Mouse (Mus musculus): ENCODE data around the gene Mknk1.

The Mknk1 gene

DNA sequence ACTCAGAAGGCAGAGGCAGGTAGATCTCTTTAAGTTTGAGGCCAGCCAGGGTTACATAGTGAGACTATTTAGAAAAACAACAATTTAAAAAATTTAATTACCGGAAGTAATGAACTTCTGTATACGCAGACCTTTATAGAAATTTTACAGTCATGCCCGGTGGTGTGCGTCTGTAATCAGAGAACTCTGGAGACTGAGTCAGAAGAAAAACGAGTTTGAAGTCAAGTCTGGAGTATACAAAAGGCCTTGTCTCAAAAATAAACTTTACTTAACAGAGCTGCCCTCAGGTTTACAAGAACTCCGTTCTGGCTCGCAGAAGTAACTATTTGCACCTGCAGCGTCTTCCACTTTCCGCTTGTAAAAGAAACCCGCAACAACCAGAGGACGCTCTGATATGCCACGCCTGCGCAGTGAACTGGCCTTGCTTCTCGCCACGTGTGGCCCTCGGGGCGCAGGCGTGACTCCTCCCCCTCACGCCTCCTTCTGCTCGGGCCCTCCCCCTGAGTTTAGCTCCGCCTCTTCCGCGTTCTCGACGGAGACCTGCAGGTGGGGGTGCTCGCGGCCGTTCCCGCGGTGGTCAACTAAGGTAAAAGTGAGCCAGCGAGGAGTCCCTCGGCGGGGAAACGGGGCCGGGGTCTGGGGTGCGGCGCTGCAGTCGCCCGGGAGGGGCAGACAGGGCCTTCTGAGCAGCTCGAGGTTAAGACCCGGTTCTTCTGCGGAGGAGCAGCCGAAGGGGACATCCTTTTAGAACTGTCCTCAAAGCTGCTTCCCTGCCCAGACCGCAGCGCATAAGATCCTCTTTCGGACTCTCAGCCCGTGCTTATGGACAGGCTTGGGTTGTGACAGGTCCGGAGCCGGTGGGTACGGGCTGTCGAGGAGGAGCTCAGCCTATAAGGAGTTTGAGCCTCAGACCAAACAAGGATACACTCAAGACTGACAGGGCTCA is at the start of gene Mknk1:
Gene Mknk1 (plus strand): TSS at position 503 of the 946 bp plus-strand sequence.
- peak; percentile 95 for DNase-seq (ENCODE audit: low read depth, low spot score)

DNA sequence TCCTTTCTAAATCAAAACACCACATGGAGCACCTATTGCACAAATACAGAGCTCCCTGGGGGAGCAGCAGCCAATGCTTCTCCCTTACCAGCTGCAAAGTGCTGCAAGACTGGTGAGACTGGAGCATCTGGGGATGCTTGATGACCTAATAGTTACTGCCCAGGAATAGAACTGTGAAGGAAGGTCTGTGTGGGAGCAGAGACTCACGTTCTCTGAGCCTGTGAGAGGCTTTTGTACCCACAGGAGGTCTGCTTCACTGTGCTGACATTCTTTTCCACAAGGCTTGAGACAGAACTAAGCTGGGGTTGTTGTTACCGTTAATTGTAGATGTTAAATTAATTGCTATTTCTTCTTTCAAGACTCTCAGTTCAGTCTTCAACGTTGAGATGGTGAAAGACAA is 48.1 kb upstream of the Mknk1 start:
- DNase-seq (ENCODE audit: low read depth, low spot score): no peak

DNA sequence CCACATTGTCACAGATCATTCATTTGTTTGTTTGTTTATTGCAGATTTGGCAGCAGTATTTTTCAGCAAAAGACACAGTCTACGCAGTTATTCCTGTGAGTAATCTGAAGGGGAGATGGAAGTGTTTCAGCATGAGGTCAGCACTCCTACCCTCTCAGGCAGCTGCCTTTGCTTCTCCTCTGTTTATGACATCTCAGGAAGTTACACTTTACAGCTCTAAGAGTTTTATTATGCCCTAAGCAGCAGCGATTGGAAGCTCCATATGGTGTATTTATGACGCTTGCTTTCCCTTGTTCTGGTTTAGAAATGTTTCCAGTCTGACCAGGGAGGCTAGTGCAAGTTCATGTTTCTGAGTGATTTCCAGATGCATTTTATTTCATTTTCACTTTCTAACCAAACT is 43.6 kb upstream of the Mknk1 start:
- peak; percentile 23 for DNase-seq (ENCODE audit: low read depth, low spot score)

- DNase-seq (ENCODE audit: low read depth, low spot score): no peak
Measured at GRCm38 (mm10) chr4:115799981-115800380, 39.0 kb upstream of the Mknk1 start.

DNA sequence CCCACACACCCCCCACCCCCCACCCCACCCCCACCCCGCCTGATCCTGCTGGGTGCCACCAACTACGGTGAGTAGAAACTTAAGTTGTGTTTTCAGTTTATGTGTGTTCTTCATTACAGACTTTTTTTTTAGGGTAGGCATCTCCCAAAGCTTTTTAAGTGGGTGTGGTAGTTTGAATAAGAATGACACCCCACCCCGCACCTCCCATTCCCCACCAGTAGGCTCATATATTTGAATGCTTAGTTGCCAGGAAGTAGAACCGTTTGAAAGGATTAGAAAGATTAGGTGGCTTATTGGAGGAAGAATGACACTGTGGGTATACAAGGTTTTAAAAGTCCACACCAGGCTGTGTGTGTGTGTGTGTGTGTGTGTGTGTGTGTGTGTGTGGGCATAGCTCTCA is 26.7 kb upstream of the Mknk1 start:
- DNase-seq (ENCODE audit: low read depth, low spot score): no peak

DNA sequence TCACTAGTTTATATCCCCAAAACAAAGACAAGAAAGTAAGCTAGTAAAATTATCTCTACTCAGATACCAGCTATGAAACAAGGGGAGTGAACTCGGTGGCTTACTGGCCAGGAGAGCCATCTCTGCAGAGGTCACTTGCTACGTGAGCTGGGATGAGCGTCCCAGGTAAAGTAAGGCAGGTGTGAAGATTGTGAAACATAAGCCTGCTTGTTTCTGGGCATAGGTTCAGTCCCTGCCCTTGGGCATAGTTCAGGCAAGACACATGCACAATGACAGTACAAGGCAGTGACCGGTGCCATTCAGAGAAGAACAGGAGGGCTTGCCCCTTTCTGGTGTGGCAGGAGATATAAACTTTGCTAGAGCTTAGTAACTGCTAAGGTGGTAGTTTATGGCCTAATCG is 23.4 kb upstream of the Mknk1 start:
- DNase-seq (ENCODE audit: low read depth, low spot score): no peak

DNA sequence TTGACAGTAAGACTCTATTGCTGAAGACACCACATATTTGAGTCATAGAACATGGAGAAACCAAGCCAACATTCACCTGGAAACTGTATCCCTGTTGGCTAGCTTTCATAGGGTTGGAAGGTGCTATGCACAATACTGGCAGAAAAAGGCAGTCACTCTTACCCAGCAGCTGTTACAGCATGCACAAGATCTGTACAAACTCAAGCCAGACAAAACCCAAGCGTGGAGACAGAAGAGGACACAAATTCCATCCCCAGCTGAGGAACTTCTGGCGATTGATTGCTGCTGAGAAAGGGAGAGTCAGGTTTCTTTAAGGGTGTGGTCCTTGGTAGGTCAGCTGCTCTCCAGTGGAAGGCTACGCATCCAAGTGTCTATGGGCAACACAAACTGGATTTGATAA is 18.8 kb upstream of the Mknk1 start:
- DNase-seq (ENCODE audit: low read depth, low spot score): no peak

GRCm38 (mm10) chr4:115820944-115821343 is 18.1 kb upstream of the Mknk1 start:
- no peak for DNase-seq (ENCODE audit: low read depth, low spot score)

DNA sequence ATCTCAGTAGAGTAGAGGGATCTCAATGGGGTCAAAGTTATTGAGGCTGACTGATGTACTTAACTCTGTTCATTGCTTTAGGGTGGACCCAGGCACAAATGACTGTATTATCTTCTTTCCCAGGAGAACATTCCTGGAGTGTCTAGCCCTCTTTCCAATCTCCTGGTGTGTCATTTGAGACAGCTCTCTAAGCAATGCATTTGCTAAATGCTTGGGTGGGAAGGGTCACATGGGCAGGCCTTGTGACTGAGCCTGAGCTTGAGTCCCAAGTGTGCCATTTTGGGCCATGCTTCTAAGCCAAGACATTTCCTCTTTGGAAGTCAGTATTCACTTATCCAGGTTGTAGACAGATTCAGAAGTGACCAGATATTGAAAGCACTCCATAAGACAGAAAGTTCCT is 17.6 kb upstream of the Mknk1 start:
- no peak for DNase-seq (ENCODE audit: low read depth, low spot score)

DNA sequence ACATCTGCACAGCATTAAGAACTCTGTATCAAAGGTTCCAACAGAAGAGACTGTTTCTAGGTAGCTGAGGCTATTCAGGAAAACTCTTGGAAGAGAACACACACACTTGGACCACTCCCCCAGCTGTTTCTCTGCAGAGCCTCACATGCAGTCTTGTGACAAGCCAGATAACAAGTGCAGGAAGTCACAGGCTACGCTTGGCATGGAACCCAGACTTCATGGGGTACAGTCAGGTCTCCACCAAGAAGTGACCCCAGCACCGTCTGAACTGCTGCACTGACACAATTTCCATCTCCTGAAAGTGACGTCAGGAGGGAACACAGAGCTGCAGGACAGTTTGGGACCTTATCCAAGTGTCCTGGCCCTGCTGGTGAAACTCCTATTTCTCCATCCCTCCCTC is 17.1 kb upstream of the Mknk1 start:
- DNase-seq (ENCODE audit: low read depth, low spot score): no peak

- DNase-seq (ENCODE audit: low read depth, low spot score): no peak
Measured at GRCm38 (mm10) chr4:115824178-115824577, 14.8 kb upstream of the Mknk1 start.

DNA sequence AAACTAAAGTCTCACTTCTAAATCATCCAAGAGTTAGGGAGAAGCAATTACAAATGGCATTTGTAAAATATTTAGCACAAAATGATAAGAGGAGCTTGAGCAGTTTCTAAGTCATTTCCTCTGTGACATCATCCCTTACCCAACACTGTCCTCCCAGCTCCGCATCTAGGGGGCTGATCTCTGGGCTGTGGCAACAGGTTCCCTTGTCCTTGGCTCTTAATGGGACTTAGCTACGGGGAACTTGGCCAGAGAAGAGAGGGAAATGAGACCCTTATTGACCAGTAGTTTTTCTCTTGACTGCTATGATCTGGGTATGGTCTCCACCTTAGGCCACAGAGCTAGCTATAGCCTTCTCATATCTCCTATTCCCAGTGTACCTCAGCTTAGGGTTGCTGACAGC is 13.7 kb upstream of the Mknk1 start:
- DNase-seq (ENCODE audit: low read depth, low spot score): no peak

GRCm38 (mm10) chr4:115827066-115827465 is 11.9 kb upstream of the Mknk1 start:
- no peak for DNase-seq (ENCODE audit: low read depth, low spot score)

GRCm38 (mm10) chr4:115827535-115827887 is 11.5 kb upstream of the Mknk1 start:
- no peak for DNase-seq (ENCODE audit: low read depth, low spot score)

DNA sequence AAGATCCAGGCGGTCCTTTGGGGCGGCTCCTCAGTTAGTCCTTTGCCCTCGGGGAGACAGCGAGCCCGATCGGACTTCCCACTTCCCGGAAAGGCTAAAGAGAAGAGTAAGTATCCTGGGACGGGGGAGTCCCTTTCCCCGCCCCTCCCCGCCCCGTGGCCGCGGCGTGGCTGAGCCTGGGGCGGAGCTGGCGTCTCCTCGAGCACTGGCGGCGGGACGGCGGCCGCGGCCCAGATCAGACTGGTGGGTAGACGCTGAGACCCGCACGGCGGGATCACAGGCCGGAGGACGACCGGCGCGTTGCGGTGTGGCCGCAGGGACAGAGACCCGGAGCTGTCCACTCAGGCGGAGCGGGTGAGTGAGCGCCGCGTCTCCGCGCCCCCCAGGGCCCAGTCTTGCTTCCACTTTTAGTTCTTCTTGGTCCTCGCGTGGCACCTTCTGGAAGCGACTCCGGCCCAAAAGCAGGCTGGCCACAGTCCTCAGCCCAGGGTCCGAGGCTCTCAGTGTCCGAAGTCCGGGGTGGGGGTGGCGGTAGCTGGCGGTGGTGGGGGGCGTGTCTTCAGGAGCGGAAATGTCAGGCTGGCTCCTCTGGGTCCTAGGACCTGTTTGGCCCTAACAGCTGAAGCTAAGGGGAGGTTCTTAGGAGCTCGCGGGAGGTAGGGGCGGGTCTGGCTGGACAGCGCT is 11.0 kb upstream of the Mknk1 start, which contains the start of gene Mob3c:
Gene Mob3c (plus strand): TSS at position 205 of the 684 bp plus-strand sequence.
- DNase-seq (ENCODE audit: low read depth, low spot score): peak; percentile 57

DNA sequence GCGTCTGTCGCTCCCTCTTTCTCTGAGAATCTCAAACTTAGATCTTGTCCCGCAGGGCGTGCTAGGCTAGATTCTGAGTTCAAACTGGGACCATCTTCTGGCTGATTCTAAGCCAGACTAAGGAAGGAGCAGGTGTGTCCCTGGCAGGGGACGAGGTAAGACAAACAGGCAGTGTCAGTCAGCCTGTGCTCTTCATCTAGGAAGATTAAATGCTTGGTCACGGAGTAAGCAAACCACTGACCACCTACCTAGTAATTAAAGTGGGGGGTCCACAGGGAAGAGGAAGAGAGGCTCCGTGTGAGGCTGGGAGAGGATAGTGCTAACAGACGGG is 10.5 kb upstream of the Mknk1 start:
- no peak for DNase-seq (ENCODE audit: low read depth, low spot score)

GRCm38 (mm10) chr4:115830491-115830890 is 8.5 kb upstream of the Mknk1 start:
- no peak for DNase-seq (ENCODE audit: low read depth, low spot score)

GRCm38 (mm10) chr4:115831221-115831620 is 7.8 kb upstream of the Mknk1 start:
- no peak for DNase-seq (ENCODE audit: low read depth, low spot score)

- no peak for DNase-seq (ENCODE audit: low read depth, low spot score)
Measured at GRCm38 (mm10) chr4:115832040-115832439, 7.0 kb upstream of the Mknk1 start.

GRCm38 (mm10) chr4:115835576-115835975 is 3.4 kb upstream of the Mknk1 start:
- no peak for DNase-seq (ENCODE audit: low read depth, low spot score)

DNA sequence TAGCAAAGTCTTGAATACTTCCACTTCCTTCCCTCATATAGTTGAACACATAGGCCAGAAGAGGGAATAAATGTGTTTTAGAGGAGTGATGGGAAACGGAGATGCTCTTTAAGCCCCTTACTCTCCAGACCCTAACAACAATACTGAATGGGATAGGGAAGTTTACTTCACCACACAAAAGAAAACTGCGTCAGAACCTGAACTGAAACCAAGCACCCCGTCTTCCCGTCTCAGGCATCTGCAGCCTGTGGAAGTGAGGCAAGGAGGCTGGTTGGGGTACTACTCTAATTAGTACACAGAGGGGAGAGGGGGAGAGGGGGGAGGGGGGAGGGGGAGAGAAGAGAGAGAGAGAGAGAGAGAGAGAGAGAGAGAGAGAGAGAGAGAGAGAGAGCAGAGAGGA is 802 bp upstream of the Mknk1 start:
- no peak for DNase-seq (ENCODE audit: low read depth, low spot score)

DNA sequence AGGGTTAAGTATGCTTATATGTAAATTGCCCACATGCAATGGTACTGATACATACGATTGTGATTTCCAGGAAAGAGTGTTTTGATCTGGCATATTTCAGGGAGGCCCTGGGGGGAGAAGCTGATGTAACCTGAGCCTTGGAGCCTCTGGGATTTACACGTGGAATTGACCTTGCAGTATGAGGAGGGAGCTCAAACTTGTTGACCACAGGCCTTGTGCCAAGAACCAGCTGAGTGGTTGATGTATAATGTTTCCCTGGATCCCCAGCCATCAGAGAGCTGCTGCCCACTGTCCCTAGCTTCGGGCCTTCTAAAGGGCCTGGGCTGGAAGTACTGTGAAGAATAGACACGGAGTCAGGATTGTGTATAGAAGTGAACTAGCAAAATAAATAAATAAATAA is 958 bp downstream of the Mknk1 start:
- DNase-seq (ENCODE audit: low read depth, low spot score): no peak

- no peak for DNase-seq (ENCODE audit: low read depth, low spot score)
Measured at GRCm38 (mm10) chr4:115840842-115841241, 1.8 kb downstream of the Mknk1 start.

Data from forelimb bud, embryonic 11.5 days (tissue).